Mouse (Mus musculus): ENCODE measurements around the gene Myb.
A peak's percentile ranks its signal among the peaks of the same experiment; 100 is the strongest.

Gene Myb

DNA sequence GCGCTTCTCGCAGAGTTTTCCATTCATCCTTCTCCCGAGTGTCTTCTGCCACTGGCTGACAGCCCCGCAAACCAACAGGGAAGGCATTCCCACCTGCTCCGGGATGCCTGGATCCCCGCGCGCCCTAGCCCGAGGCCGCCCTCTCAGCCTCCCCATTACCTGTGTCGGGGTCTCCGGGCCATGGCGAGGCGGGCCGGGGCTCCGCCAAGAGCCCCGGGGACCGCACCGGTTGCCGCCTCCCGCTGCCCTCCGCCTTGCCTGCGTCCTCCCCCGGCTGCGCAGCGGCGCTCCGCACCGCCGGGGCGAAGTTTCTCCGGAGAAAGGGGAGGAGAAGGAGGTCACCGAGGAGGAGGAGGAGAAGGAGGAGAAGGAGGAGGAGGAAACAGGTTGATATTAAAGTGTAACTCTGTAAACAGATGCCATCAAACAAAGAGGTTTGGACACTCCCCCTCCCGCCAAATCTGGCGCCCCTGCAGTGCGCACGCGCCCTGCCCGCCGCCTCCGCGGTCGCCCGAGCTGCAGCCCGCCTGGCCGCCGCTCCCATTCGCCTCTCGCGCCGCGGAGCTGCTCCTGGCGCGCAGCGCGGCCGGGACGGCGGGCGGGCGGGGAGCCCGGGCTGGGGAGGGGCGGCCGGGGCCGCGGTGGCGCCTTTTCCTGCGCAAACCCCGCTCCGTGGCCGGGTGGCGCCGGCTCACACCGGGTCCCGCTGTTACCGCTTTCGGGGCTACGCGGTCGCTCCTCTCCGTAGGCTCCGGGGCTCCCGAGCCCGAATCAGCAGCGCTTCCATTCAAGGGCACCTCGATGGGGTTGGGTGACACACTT, at the start of gene Myb:
Myb (minus strand) TSS at position 448 of the 822 bp plus-strand sequence.
- DNase-seq (ENCODE audit: low spot score): no peak

- DNase-seq (ENCODE audit: low spot score): no peak
Measured at GRCm38 (mm10) chr10:21207378-21207777, 46.6 kb upstream of the Myb start.

DNA sequence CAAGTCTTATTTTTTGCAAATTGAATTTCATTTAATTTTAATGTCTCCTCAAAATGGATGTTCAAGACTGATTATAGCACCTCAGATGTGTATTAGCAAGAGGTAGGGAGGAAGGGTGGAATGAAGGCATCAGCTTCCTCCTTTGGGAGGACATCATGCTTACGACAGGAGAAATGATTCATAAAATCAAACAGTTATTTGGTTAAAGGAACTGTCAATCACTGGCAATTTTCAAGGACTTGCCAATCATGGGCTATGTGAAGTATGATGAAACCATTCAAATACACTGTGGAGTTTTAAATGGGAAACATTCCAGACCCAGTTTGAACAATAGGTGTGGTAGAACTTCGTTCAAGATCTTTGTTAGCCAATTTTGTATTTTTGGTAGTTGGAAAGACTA, 45.4 kb upstream of the Myb start:
- no peak for DNase-seq (ENCODE audit: low spot score)

DNA sequence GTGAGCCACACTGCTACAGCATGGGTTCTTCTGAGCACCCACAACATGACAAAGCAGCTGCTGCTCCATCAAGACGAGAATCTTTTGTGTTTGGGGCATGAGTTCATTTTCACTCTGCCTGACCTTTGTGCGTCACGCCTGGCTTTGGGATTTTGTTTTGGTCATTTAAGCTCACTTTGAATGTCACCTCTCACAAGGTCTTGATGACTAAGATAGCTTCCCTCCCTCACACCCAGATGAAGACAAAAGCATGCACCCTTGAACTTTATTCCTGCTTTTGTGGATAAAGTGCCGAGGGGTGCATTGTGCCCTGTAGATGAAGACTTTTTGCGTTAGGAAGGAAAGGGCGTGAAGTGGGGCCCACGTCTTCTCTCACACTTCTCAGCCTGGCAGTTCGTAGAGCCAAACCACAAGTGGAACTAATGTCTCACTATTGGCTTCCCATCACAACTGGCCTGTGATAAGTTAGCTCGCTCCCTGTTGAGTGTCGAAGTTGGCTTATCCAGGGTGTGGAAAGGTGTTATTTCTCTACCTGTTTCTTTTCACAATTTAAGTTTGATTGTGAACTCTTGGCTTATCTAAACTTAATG, 43.8 kb upstream of the Myb start:
- no peak for DNase-seq (ENCODE audit: low spot score)

- DNase-seq (ENCODE audit: low spot score): no peak
Measured at GRCm38 (mm10) chr10:21203886-21204285, 43.1 kb upstream of the Myb start.

GRCm38 (mm10) chr10:21203461-21203860, 42.7 kb upstream of the Myb start:
- no peak for DNase-seq (ENCODE audit: low spot score)

DNA sequence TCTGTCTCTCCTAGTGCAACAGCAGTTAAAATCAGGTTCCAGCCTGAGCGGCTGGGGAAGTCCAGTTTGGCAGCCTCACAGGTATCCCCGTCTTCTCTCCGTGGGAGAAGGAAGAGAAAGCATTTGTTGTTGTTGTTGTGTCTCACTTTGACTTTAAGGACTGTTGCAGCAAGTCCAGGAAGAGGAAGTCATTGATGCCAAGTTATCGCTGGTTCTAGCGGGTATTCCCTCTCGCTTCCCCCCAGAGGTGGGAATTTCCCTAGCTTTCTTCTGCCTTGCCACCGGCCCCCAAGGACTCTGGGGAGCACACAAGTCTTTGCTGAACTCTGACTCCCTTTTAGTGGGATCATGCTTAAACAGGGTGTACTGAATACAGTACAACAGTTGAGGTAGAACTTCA, 40.0 kb upstream of the Myb start:
- DNase-seq (ENCODE audit: low spot score): no peak

DNA sequence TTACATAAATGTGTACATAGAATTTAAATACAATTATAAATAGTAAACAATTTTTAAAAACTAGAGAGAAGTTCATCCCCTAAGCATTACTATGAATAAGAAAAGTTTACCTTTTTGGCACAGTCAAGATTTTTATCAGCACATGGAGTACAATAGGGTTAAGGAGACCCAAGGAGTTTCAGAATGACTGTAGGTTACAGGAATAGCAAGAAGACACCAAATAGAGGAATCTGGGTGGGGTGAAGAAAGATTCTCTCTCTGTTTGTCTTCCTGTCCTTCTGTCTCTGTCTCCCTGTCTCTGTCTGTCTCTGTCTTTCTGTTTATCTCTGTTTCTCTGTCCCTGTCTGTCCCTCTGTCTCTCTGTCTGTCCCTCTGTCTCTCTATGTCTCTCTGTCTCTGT, 39.5 kb upstream of the Myb start:
- DNase-seq (ENCODE audit: low spot score): no peak

DNA sequence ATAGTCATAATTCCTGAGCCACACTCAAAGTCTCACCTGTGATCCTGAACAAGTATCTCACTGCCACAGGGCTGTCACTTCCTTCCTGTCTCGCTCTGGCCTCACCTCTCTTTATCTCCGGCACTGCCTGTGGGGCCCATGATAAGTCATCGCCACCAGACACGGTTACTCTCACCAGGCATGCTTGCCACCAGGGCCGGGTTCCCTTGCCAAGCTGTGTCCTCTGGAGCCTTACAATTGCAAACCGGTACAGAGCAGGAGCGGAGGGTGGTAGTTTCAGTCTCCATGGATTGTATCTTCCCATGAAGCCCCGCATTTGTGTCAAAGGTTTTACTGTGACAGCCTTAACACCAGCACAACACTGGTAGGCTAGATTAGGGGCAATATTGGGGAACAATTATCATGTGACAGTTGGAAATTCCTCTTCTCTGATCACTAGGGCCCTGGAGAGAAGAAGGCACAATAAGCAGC, 35.9 kb upstream of the Myb start:
- no peak for DNase-seq (ENCODE audit: low spot score)

- DNase-seq (ENCODE audit: low spot score): no peak
Measured at GRCm38 (mm10) chr10:21195597-21195996, 34.8 kb upstream of the Myb start.

DNA sequence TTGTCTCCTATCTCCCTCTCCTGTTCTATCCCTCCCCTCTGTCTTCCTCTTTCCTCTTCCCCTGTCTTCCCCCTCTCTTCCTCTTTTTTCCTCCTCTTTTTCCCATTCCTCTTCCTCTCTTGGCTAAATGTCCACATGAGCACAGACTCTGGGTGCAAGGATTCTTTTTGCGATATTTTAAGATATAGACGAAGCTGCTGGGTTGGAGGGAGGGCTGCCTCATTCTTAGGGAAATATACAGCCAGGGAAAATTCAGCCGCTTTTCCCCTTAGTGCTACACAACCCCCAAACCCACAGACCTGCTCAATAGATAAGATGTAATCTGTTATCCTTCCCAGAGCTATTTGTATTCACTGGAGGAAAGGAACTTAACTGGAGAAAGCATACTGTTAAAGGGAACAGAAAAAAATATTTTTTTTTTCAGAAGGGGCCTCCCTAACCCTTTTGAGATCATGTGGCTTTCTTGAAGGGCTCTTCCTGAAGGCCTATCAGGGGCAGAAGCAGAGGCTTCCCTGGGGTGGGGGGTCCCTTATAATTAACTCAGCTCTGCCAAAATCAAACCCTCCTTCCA, 33.2 kb upstream of the Myb start:
- no peak for DNase-seq (ENCODE audit: low spot score)

DNA sequence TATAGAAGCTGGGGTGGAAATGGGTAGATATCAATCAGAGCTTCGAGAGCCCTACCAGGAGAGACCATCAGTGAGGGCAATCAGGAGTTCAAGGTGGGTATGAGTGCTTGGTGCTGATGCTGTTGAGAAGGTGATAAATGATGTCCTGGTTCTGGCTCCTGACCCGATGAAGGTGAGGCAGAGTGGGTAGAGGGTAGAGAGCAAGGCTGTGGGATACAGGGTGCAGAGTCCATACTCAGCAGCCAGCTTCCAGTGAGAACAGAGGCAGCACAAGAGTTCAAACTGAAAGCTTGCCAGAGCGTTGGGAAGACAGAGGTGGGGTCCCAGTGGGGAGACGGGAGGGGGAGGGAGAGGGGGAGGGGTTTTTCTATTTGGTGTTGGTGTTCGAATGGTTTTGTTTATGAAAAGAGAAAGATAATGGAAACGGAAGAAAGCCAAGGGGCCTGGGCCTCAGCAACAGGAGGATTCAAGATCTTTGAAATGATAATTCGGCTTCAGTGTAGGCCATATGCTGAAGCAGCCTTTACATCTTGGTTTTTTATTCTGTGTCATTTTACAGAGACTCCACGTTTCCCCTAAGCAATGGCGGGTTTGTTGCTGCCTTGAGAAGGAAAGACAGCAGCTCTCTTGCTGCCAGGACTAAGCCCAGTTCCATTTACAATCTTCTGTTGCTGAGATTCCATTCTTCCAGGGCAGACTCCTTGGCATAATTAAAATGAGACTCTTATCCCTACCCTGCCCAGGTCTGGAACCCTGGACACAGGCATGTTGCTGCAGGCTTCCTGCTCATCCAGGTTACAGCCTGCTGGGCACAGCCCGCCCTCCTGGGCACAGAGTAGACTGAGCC, 32.5 kb upstream of the Myb start:
- DNase-seq (ENCODE audit: low spot score): no peak

GRCm38 (mm10) chr10:21192436-21192835, 31.7 kb upstream of the Myb start:
- no peak for DNase-seq (ENCODE audit: low spot score)

GRCm38 (mm10) chr10:21189756-21190397, 29.1 kb upstream of the Myb start:
- no peak for DNase-seq (ENCODE audit: low spot score)

- no peak for DNase-seq (ENCODE audit: low spot score)
Measured at GRCm38 (mm10) chr10:21189275-21189601, 28.5 kb upstream of the Myb start.

DNA sequence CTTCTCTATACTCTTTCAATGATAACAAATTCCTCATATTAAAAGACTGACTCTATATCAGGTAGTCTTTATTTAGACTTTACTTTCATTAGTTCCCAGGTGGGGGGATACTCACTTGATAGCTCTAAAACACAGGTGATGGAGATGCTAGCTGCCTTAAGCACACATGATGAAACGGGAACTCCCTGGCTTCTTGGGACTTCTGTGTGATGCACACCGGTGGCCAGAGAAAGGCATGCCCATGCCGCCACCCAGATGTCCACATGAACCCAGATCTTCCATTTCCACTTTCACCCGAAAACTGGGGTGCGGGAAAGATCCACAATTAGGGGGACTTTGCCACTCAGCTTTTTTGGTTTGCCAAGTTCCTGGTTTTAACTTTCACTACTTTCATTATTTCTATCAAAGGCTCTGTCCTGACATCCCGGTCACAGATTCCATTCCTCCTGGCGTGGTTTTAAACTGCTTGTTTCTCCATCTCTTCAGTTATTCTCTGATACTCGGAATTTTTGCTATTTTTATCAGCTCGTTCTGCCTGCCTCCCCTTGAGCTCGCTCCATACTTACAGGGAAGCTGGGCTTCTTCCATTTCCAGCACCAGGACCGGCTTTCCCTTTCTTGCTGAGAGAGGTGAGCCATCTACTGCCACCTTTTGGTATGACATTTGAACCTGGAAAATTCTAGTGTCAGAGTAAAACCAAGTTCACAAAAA, 27.9 kb upstream of the Myb start:
- DNase-seq (ENCODE audit: low spot score): peak; percentile 47

DNA sequence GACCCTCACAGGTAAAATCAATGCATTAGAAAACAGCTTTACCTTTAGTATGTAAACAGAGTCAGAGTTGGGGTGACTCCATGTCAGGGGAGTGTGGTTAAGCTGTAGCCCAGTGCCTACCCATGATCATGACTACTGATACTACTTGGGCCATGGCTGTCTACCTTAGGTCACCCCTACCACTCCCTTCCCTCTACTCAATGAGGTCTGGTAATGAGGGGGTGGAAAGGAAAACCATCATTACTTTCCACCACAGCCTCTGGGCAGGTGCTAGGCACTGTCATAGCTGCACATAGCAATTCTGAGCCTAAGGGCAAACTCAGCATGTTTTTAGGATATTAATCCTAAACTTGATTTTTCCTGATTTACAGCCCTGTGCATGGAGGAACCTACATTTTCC, 27.1 kb upstream of the Myb start:
- no peak for DNase-seq (ENCODE audit: low spot score)

DNA sequence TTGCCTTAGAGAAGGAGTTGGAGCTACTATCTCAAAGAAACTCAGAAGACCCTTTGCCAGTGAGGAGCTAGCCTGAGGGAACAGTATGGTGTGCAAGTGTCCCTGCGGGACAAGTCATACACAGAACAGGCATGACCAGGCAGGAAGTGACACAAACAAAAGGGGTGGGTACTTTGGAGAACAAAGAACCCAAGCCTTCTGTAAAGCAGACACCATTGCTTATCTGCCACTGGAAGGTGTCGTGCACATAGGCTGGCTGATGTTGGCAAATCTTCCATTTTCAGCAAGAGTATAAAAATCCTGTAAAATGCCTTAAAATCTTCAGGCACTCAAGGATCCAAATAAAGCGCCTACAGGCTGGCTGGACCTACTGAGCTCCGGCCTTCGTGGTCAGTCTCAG, 25.9 kb upstream of the Myb start:
- DNase-seq (ENCODE audit: low spot score): no peak

DNA sequence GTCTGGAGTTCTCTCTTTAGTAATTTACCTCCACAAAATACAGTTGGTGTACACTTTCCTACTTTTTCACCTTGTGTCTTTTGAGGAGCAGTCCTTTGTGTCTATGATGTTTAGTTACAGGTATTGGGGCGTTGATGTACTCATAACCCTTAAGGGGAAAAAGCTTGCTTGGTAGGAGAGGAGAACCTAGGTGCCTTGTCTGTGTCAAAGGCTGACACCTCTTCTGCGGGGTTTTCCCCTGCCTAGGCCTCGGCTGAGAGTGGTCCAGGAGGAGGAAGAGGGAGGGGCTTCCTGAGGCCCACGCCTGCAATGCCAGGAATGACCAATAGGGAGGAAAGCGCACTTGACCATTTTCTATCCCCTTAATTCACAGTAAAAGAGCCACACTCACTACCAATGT, 17.9 kb upstream of the Myb start:
- DNase-seq (ENCODE audit: low spot score): no peak

DNA sequence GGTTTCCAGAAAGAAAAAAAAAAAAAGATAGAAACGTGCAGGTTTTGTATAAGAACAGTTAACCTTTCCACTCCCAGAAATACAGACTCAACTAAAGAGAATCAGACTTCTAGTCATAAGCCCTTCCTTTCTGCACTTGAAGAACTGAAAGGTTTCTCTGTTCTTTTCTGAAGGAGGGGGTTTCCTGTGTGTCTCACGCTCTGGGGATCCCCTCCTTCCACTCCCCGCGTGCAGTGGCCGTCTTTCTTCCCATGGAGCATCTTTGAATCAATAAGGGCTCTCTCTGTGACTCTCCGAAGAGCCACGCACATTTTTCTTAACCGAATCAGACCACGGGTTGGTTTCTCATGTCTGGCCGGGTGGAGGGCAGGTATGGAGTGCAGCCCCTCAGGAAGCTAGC, 17.5 kb upstream of the Myb start:
- DNase-seq (ENCODE audit: low spot score): no peak

DNA sequence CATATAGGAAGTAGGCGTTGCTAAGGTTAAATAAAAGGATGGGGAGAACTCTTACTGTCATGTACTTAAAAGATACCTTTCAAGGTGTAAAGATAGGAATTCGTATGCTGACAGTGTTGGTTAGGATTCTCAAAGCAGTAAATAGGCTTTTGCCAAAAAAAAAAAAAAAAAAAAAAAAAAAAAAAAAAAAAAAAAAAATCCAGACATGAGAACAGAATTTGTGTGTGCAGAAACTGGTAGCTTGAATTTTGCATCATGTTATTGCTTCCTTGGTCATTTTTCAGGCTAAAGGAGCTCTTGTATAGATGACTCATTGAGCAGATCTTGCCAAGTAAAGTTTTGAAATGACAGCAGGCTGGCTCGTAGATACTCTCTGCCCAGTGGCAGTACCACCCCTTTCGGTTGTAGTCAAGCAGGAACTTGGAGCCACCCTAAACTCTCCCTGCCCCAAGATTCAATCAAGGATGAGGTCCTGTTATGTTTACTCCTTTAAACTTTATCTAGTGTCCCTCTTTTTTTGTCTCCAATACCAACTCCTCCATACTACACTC, 11.9 kb upstream of the Myb start:
- no peak for DNase-seq (ENCODE audit: low spot score)

Measured in layer of hippocampus, adult 9-10 months (tissue).